Mouse (Mus musculus) MEL (cell line): ENCODE results near the gene Med24. TPM values are rescaled to one million over a fixed set of nuclear protein-coding genes. Genes with fewer than 3 reads are reported as not detected.
A peak's percentile ranks its signal among the peaks of the same experiment; 100 is the strongest.

Experiments used
- DNase-seq: peaks from one replicate; pipeline ENCODE4 v3.0.0; 2011; ENCODE audit warnings: low read depth, low spot score
- H3K27ac ChIP-seq: 2 replicates; pipeline ENCODE4 v1.5.1; 2012; ENCODE audit warnings: low read depth, mild to moderate bottlenecking, control low read depth, low read length, moderate library complexity; ENCODE audit not compliant: control insufficient read depth
- H3K27me3 ChIP-seq, 2 experiments: fragments of 150-350 bp in 1 of 2; sonication (generic) in 1 of 2; 2 replicates each; pipeline ENCODE4 v1.6.1; 2012; ENCODE audit warnings: low read length in 2 of 2, mild to moderate bottlenecking in 2 of 2, improper control_type of control experiment in 1 of 2, moderate library complexity in 1 of 2; ENCODE audit not compliant: insufficient read depth in 2 of 2, control insufficient read depth in 1 of 2
- H3K36me3 ChIP-seq, 2 experiments: 2 replicates each; pipeline ENCODE4 v1.6.1; 2012 to 2014; ENCODE audit warnings: low read length in 2 of 2, improper control_type of control experiment in 1 of 2, inconsistent platforms in 1 of 2, mild to moderate bottlenecking in 1 of 2; ENCODE audit not compliant: insufficient read depth in 2 of 2, control insufficient read depth in 1 of 2
- H3K4me1 ChIP-seq, 2 experiments: fragments of 150-350 bp in 1 of 2; sonication (generic) in 1 of 2; 2 replicates each; pipeline ENCODE4 v1.6.1; 2012; ENCODE audit warnings: low read length in 2 of 2, improper control_type of control experiment in 1 of 2, mild to moderate bottlenecking in 1 of 2; ENCODE audit not compliant: insufficient read depth in 2 of 2, control insufficient read depth in 1 of 2
- H3K4me3 ChIP-seq, 2 experiments: fragments of 150-350 bp in 1 of 2; sonication (generic) in 1 of 2; 2 replicates each; pipeline ENCODE4 v1.5.1; 2012; ENCODE audit warnings: low read depth in 2 of 2, low read length in 2 of 2, mild to moderate bottlenecking in 2 of 2, moderate library complexity in 2 of 2, control low read depth in 1 of 2, improper control_type of control experiment in 1 of 2; ENCODE audit not compliant: control insufficient read depth in 1 of 2, insufficient read depth in 1 of 2
- H3K79me2 ChIP-seq: 2 replicates; pipeline ENCODE4 v1.6.1; 2012; ENCODE audit warnings: mild to moderate bottlenecking, low read length, moderate library complexity; ENCODE audit not compliant: control insufficient read depth, poor library complexity, insufficient read depth
- H3K9ac ChIP-seq: 2 replicates; pipeline ENCODE4 v1.6.1; 2012; ENCODE audit warnings: low read depth, mild to moderate bottlenecking, control low read depth, low read length, moderate library complexity; ENCODE audit not compliant: control insufficient read depth, poor library complexity, severe bottlenecking
- H3K9me3 ChIP-seq: fragments of 150-350 bp; sonication (generic); replicated peaks from 2 replicates; pipeline ENCODE4 v1.6.1; 2012; ENCODE audit warnings: mild to moderate bottlenecking, low read length, improper control_type of control experiment, moderate library complexity; ENCODE audit not compliant: insufficient read depth
- CTCF ChIP-seq, 3 experiments: IDR thresholded peaks in 2 of 3; conservative IDR thresholded peaks in 1 of 3; 2 replicates each; pipeline ENCODE4 v1.5.1; 2011 to 2012; ENCODE audit warnings: low read length in 3 of 3, low read depth in 2 of 3, mild to moderate bottlenecking in 2 of 3, improper control_type of control experiment in 1 of 3, inconsistent platforms in 1 of 3, mixed read lengths in 1 of 3, moderate library complexity in 1 of 3; ENCODE audit not compliant: control insufficient read depth in 1 of 3, insufficient read depth in 1 of 3, poor library complexity in 1 of 3, severe bottlenecking in 1 of 3
- EP300 ChIP-seq, 2 experiments: IDR thresholded peaks; 2 replicates each; pipeline ENCODE4 v1.6.1; 2011; ENCODE audit warnings: improper control_type of control experiment in 2 of 2, low read length in 2 of 2, low read depth in 1 of 2, mild to moderate bottlenecking in 1 of 2
- GATA1 ChIP-seq: IDR thresholded peaks from 2 replicates; pipeline ENCODE4 v1.6.1; 2011; ENCODE audit warnings: low read depth, low read length, improper control_type of control experiment
- MAX ChIP-seq: IDR thresholded peaks from 2 replicates; pipeline ENCODE4 v1.6.1; 2011; ENCODE audit warnings: low read length, improper control_type of control experiment
- MAZ ChIP-seq: IDR thresholded peaks from 2 replicates; pipeline ENCODE4 v1.6.1; 2012; ENCODE audit warnings: low read depth, mild to moderate bottlenecking, inconsistent platforms, low read length, improper control_type of control experiment
- MXI1 ChIP-seq: IDR thresholded peaks from 2 replicates; pipeline ENCODE4 v1.6.1; 2011; ENCODE audit warnings: mild to moderate bottlenecking, low read depth, low read length, improper control_type of control experiment
- MYC ChIP-seq: IDR thresholded peaks from 2 replicates; pipeline ENCODE4 v1.6.1; 2011; ENCODE audit warnings: low read depth, mild to moderate bottlenecking, low read length, improper control_type of control experiment, moderate library complexity
- NRF1 ChIP-seq: IDR thresholded peaks from 2 replicates; pipeline ENCODE4 v1.6.1; 2014; ENCODE audit warnings: low read depth, mild to moderate bottlenecking, inconsistent platforms, low read length, improper control_type of control experiment, moderate library complexity; ENCODE audit not compliant: poor library complexity, insufficient read depth, severe bottlenecking
- POLR2AphosphoS2 ChIP-seq: IDR thresholded peaks from 2 replicates; pipeline ENCODE4 v1.6.1; 2011; ENCODE audit warnings: low read length, improper control_type of control experiment
- POLR2AphosphoS5 ChIP-seq: IDR thresholded peaks from 2 replicates; pipeline ENCODE4 v1.6.1; 2012; ENCODE audit warnings: low read depth, borderline replicate concordance, mild to moderate bottlenecking, inconsistent platforms, low read length, moderate library complexity, mixed read lengths
- RCOR1 ChIP-seq: IDR thresholded peaks from 2 replicates; pipeline ENCODE4 v1.6.1; 2012; ENCODE audit warnings: low read depth, mild to moderate bottlenecking, inconsistent platforms, low read length, improper control_type of control experiment
- SMC3 ChIP-seq: IDR thresholded peaks from 2 replicates; pipeline ENCODE4 v1.6.1; 2011; ENCODE audit warnings: low read depth, low read length, improper control_type of control experiment
- TBP ChIP-seq: IDR thresholded peaks from 2 replicates; pipeline ENCODE4 v1.8.0; 2011; ENCODE audit warnings: low read depth, low read length, improper control_type of control experiment
- TCF12 ChIP-seq: IDR thresholded peaks from 2 replicates; pipeline ENCODE4 v1.6.1; 2014; ENCODE audit warnings: low read depth, mild to moderate bottlenecking, inconsistent platforms, low read length, improper control_type of control experiment, moderate library complexity
- USF1 ChIP-seq: IDR thresholded peaks from 2 replicates; pipeline ENCODE4 v1.6.1; 2014; ENCODE audit warnings: low read depth, mild to moderate bottlenecking, inconsistent platforms, low read length, improper control_type of control experiment, moderate library complexity
- polyA plus RNA-seq, 2 experiments: library from polyadenylated mRNA; stranded (reverse) in 1 of 2; unstranded in 1 of 2; fragments of >175 nt in 1 of 2; fragments of >200 nt in 1 of 2; gene quantifications; 2 replicates each; pipeline versions ENCODE4 v1.2.1 to v1.2.4; 2012; ENCODE audit warnings: low replicate concordance in 2 of 2, low read depth in 1 of 2; ENCODE audit not compliant: insufficient read length in 2 of 2, insufficient read depth in 1 of 2, missing spikeins in 1 of 2
- total RNA-seq: library from RNA; depleted of rRNA; stranded (reverse); fragments of 300-350 nt; gene quantifications from 2 replicates; pipeline ENCODE4 v1.2.3, GENCODE M21; 2012

Med24 gene
- total and polyA plus RNA-seq, 3 experiments = 37.5 to 89.8 TPM; not detected in 1

- Histone ChIP-seq H3K4me3 (no peak overlapping the region), H3K27me3 (no peaks in the 10 kb centered on the region), H3K79me2 (peaks cover 1% of the 10 kb centered on the region; the same call in 1 of the 2 replicates), H3K9ac (no peak overlapping the region), H3K36me3 (peaks cover 0 to 9% of the 10 kb centered on the region in 2 experiments; a peak in 2 of 4 replicates), H3K9me3 (no peaks in the 10 kb centered on the region), H3K27ac (no peak overlapping the region), H3K4me1 (peaks cover 3 to 9% of the 10 kb centered on the region in 2 experiments; a peak in 2 of 4 replicates)
- TF ChIP-seq POLR2AphosphoS5 (no peak), TBP (no peak), NRF1 (no peak), POLR2AphosphoS2 (no peak), USF1 (no peak), RCOR1 (no peak)
- no peak for DNase-seq
Measured at GRCm38 (mm10) chr11:98725926-98726506, 3.2 kb downstream of the Med24 start.

- Histone ChIP-seq H3K4me1 (no peaks in the 10 kb centered on the region), H3K4me3 (no peak overlapping the region), H3K27me3 (no peaks in the 10 kb centered on the region), H3K9ac (no peak overlapping the region), H3K79me2 (no peaks in the 10 kb centered on the region), H3K9me3 (no peaks in the 10 kb centered on the region), H3K36me3 (no peaks in the 10 kb centered on the region), H3K27ac (no peak overlapping the region)
- DNase-seq = no peak
- TF ChIP-seq MAX = no peak
- no peak for TF ChIP-seq MYC
- TF ChIP-seq POLR2AphosphoS2 = no peak
- no peak for TF ChIP-seq MAZ
- TF ChIP-seq TCF12 = no peak
- TF ChIP-seq GATA1 = no peak
- no peak for TF ChIP-seq EP300 (IDR thresholded peaks at IDR 0.05; ENCODE audit: low read depth in 1 of 2, low read length in 2 of 2)
- TF ChIP-seq MXI1 = no peak
Measured at GRCm38 (mm10) chr11:98723098-98723497, 6.1 kb downstream of the Med24 start.

- H3K4me1 ChIP-seq = no peaks in the 10 kb centered on the region
- H3K36me3 ChIP-seq = no peaks in the 10 kb centered on the region
- H3K9me3 ChIP-seq = no peaks in the 10 kb centered on the region
- no peak overlapping the region for H3K27ac ChIP-seq
- no peak for DNase-seq
- H3K79me2 ChIP-seq = no peaks in the 10 kb centered on the region
- TF ChIP-seq TBP (no peak), CTCF (IDR thresholded peaks at IDR 0.05 in 2 of 3, conservative IDR thresholded peaks at IDR 0.05 in 1 of 3; ENCODE audit: control insufficient read depth in 1 of 3, insufficient read depth in 1 of 3, low read depth in 2 of 3, low read length in 3 of 3, poor library complexity in 1 of 3, severe bottlenecking in 1 of 3) (peak in 2 of 3 experiments; percentile 3 to 41; a peak in 2 of 6 replicates), SMC3 (0 out of 2 replicates have a peak, but pooled peaks have one; percentile 17)
- no peaks in the 10 kb centered on the region for H3K27me3 ChIP-seq
- H3K9ac ChIP-seq = no peak overlapping the region
- no peak overlapping the region for H3K4me3 ChIP-seq
Measured at GRCm38 (mm10) chr11:98721458-98722226, 7.6 kb downstream of the Med24 start.
